Mouse (Mus musculus) midbrain, embryonic 13.5 days (tissue): Measurements from ENCODE around the gene Thsd4. TPM values are rescaled to one million over a fixed set of nuclear protein-coding genes. Genes with fewer than 3 reads are reported as not detected.
A peak's percentile ranks its signal among the peaks of the same experiment; 100 is the strongest.

Experiments used
- ATAC-seq: fragments of 200-750 bp; cut with Nextera tagmentation; 2 replicates; pipeline ENCODE4 v1.8.0; 2017; ENCODE audit warnings: mild to moderate bottlenecking, moderate TSS enrichment, moderate library complexity
- H3K27ac ChIP-seq: fragments of 300-500 bp; sonication (generic); 2 replicates; pipeline ENCODE4 v1.5.1; 2015; ENCODE audit warnings: inconsistent platforms, mild to moderate bottlenecking, moderate library complexity
- H3K27me3 ChIP-seq: fragments of 300-500 bp; sonication (generic); 2 replicates; pipeline ENCODE4 v1.6.1; 2015; ENCODE audit warnings: mild to moderate bottlenecking, inconsistent platforms
- H3K36me3 ChIP-seq: fragments of 300-500 bp; sonication (generic); 2 replicates; pipeline ENCODE4 v1.6.1; 2015; ENCODE audit warnings: mild to moderate bottlenecking, inconsistent platforms
- H3K4me1 ChIP-seq: fragments of 300-500 bp; sonication (generic); replicated peaks from 2 replicates; pipeline ENCODE4 v1.6.1; 2015; ENCODE audit warnings: inconsistent platforms
- H3K4me2 ChIP-seq: fragments of 300-500 bp; sonication (generic); replicated peaks from 2 replicates; pipeline ENCODE4 v1.6.1; 2015; ENCODE audit warnings: moderate library complexity, mild to moderate bottlenecking, inconsistent platforms
- H3K4me3 ChIP-seq: fragments of 300-500 bp; sonication (generic); replicated peaks from 2 replicates; pipeline ENCODE4 v1.5.1; 2015; ENCODE audit warnings: mild to moderate bottlenecking, inconsistent platforms
- H3K9ac ChIP-seq: fragments of 300-500 bp; sonication (generic); replicated peaks from 2 replicates; pipeline ENCODE4 v1.6.1; 2015; ENCODE audit warnings: mild to moderate bottlenecking, inconsistent platforms
- H3K9me3 ChIP-seq: fragments of 300-500 bp; sonication (generic); 2 replicates; pipeline ENCODE4 v1.6.1; 2016; ENCODE audit warnings: mild to moderate bottlenecking, inconsistent platforms
- WGBS: fragments of 180-500 bp; shearing (Covaris S2); methylation state at CpG from one replicate; pipeline ENCODE4 v1.1.7; 2015; 5-methylcytosine and 5-hydroxymethylcytosine counted together
- polyA plus RNA-seq: library from polyadenylated mRNA; unstranded; fragments of >200 nt; fragmentation: Nextera tagmentation; extraction: Ambion mirVana; gene quantifications from 2 replicates; pipeline ENCODE4 v1.2.1, GENCODE M21; 2015

Thsd4 gene
- 8.0 and 9.9 TPM in 2 replicates for polyA plus RNA-seq

GRCm38 (mm10) chr9:60521806-60522264, at the start of gene Thsd4:
TSS of gene Thsd4 (minus strand) at chr9:60522046.
- Histone ChIP-seq H3K4me3 (peak within 1 kb of the TSS; percentile 52), H3K4me2 (peak within 1 kb of the TSS; percentile 71), H3K36me3 (no peaks in the 10 kb centered on the region), H3K9me3 (no peaks in the 10 kb centered on the region), H3K27ac (no peak within 1 kb of the TSS), H3K4me1 (peaks cover 56% of the 10 kb centered on the region), H3K9ac (peak within 1 kb of the TSS; percentile 68), H3K27me3 (peaks cover 42% of the 10 kb centered on the region)
- peak; percentile 57 for ATAC-seq
- WGBS, result under 1% methylated on average over 43 of the region's 51 CpGs

- 0 out of 2 replicates have a peak, but pooled peaks have one; percentile 27 for ATAC-seq
- H3K27me3 ChIP-seq, result no peaks in the 10 kb centered on the region
- H3K9ac ChIP-seq, result no peak overlapping the region
- 0 out of 2 replicates have a peak, but pooled peaks cover 2% of the 10 kb centered on the region for H3K36me3 ChIP-seq
- H3K27ac ChIP-seq, result peak overlapping the region; percentile 1; the same call in 1 of the 2 replicates
- WGBS, result 57% methylated on average over 4 of the region's 4 CpGs
- no peak overlapping the region for H3K4me2 ChIP-seq
- H3K4me3 ChIP-seq, result no peak overlapping the region
- 0 out of 2 replicates have a peak, but pooled peaks cover 3% of the 10 kb centered on the region for H3K9me3 ChIP-seq
- H3K4me1 ChIP-seq, result no peaks in the 10 kb centered on the region
These were observed 49.2 kb upstream of the Thsd4 start for GRCm38 (mm10) chr9:60571041-60571440.

DNA sequence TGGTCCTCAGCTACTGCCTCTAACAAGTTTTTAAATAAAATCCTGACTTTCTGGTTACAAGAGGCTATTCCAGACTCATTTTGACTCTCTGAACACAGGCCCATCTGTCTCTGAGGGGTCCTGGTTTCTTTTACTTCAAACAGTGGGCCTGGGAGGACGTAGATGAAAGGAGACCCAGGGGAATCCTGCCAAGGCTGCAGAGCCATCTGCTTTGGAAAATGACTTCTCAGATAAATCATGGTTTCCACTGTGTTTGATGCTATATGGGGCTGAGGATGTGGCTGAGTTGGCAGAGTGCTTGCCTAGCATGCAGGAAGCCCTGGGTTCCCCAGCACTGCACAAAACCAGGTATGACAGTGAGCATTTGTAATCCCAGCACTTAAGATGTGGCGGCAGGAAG, 47.5 kb upstream of the Thsd4 start:
- no peak overlapping the region for H3K9ac ChIP-seq
- H3K4me2 ChIP-seq, result no peak overlapping the region
- H3K27me3 ChIP-seq, result no peaks in the 10 kb centered on the region
- 0 out of 2 replicates have a peak, but pooled peaks cover 2% of the 10 kb centered on the region for H3K36me3 ChIP-seq
- H3K9me3 ChIP-seq, result 0 out of 2 replicates have a peak, but pooled peaks cover 3% of the 10 kb centered on the region
- no peak overlapping the region for H3K4me3 ChIP-seq
- H3K4me1 ChIP-seq, result no peaks in the 10 kb centered on the region
- ATAC-seq, result no peak
- WGBS, result 65% methylated on average over 2 of the region's 2 CpGs
- H3K27ac ChIP-seq, result no peak overlapping the region

DNA sequence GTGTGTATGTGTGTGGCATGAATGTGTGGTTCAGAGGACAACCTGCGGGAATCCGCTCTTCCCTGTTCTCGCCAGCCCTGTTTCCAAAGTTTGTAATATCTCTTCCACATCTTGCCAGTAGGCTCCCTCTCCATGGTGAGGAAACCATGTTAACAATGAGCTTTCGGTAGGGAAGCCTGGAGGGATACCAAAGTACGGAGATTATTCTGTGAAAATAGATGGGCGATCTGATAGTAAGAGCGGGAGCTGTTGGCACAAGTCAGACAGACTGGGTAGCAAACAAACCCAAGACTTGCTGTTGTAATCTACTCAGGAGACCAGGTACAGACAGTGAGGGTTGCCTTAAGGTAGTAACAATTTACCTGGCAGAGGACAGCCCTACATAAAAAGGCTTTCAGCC, 42.0 kb upstream of the Thsd4 start:
- Histone ChIP-seq H3K9me3 (no peaks in the 10 kb centered on the region), H3K27me3 (no peaks in the 10 kb centered on the region), H3K9ac (no peak overlapping the region), H3K4me1 (peaks cover 12% of the 10 kb centered on the region), H3K4me2 (no peak overlapping the region), H3K27ac (no peak overlapping the region), H3K4me3 (no peak overlapping the region), H3K36me3 (no peaks in the 10 kb centered on the region)
- 97% methylated on average over 7 of the region's 7 CpGs for WGBS
- no peak for ATAC-seq

- Histone ChIP-seq H3K4me3 (no peak overlapping the region), H3K36me3 (no peaks in the 10 kb centered on the region), H3K27me3 (no peaks in the 10 kb centered on the region), H3K27ac (no peak overlapping the region), H3K9me3 (no peaks in the 10 kb centered on the region), H3K9ac (no peak overlapping the region), H3K4me1 (peaks cover 12% of the 10 kb centered on the region), H3K4me2 (no peak overlapping the region)
- ATAC-seq, result no peak
- 76% methylated on average over 20 of the region's 20 CpGs for WGBS
These were observed 40.9 kb upstream of the Thsd4 start for GRCm38 (mm10) chr9:60562443-60563371.

- no peak overlapping the region for H3K4me3 ChIP-seq
- H3K9me3 ChIP-seq, result no peaks in the 10 kb centered on the region
- H3K9ac ChIP-seq, result no peak overlapping the region; the same call in 1 of the 2 replicates
- H3K27ac ChIP-seq, result 0 out of 2 replicates have a peak overlapping the region, but pooled peaks have one; percentile 19
- ATAC-seq, result no peak
- H3K27me3 ChIP-seq, result no peaks in the 10 kb centered on the region
- 68% methylated on average over 9 of the region's 9 CpGs for WGBS
- H3K4me1 ChIP-seq, result peaks cover 12% of the 10 kb centered on the region
- H3K36me3 ChIP-seq, result no peaks in the 10 kb centered on the region
- H3K4me2 ChIP-seq, result no peak overlapping the region
These were observed 39.9 kb upstream of the Thsd4 start for GRCm38 (mm10) chr9:60561641-60562289.

GRCm38 (mm10) chr9:60558507-60558906, 36.7 kb upstream of the Thsd4 start:
- Histone ChIP-seq H3K27ac (no peak overlapping the region), H3K27me3 (no peaks in the 10 kb centered on the region), H3K9me3 (no peaks in the 10 kb centered on the region), H3K4me2 (no peak overlapping the region), H3K36me3 (no peaks in the 10 kb centered on the region), H3K9ac (no peak overlapping the region), H3K4me3 (no peak overlapping the region), H3K4me1 (peaks cover 12% of the 10 kb centered on the region)
- 88% methylated on average over 3 of the region's 3 CpGs for WGBS
- ATAC-seq, result no peak

- Histone ChIP-seq H3K4me3 (no peak overlapping the region), H3K4me1 (no peaks in the 10 kb centered on the region), H3K9me3 (no peaks in the 10 kb centered on the region), H3K27me3 (no peaks in the 10 kb centered on the region), H3K4me2 (no peak overlapping the region), H3K27ac (no peak overlapping the region), H3K36me3 (no peaks in the 10 kb centered on the region), H3K9ac (no peak overlapping the region)
- WGBS, result 93% methylated on average over 4 of the region's 4 CpGs
- no peak for ATAC-seq
These were observed 29.4 kb upstream of the Thsd4 start for GRCm38 (mm10) chr9:60551238-60551637.

GRCm38 (mm10) chr9:60548182-60548581, 26.3 kb upstream of the Thsd4 start:
- no peaks in the 10 kb centered on the region for H3K27me3 ChIP-seq
- no peak for ATAC-seq
- H3K4me2 ChIP-seq, result no peak overlapping the region
- no peak overlapping the region for H3K9ac ChIP-seq
- no peaks in the 10 kb centered on the region for H3K36me3 ChIP-seq
- H3K4me1 ChIP-seq, result no peaks in the 10 kb centered on the region
- H3K9me3 ChIP-seq, result no peaks in the 10 kb centered on the region
- no peak overlapping the region for H3K4me3 ChIP-seq
- H3K27ac ChIP-seq, result no peak overlapping the region
- WGBS, result 34% methylated on average over 4 of the region's 4 CpGs

DNA sequence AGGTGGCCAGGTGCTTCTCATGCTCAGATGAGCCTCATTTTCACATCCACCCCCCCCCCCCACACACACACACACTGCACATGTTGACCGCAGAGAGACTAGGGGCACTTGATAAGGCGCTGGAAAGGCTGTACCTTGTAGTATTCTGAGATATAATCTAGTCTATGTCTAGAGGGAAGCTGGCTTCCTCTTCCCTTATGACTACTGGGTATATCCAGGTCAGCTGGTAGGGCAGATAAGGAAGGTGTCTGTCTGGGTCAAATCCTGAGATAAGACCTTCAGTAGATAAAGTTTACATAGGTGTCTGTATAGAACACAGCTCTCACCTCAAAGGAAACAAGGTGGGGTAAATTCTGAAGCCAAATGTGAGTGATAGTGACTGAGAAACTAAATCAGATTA, 24.3 kb upstream of the Thsd4 start:
- no peak overlapping the region for H3K9ac ChIP-seq
- no peak overlapping the region for H3K27ac ChIP-seq
- no peaks in the 10 kb centered on the region for H3K4me1 ChIP-seq
- ATAC-seq, result no peak
- no peaks in the 10 kb centered on the region for H3K27me3 ChIP-seq
- no peak overlapping the region for H3K4me2 ChIP-seq
- H3K4me3 ChIP-seq, result no peak overlapping the region
- WGBS, result 100% methylated on average over 2 of the region's 2 CpGs
- H3K36me3 ChIP-seq, result no peaks in the 10 kb centered on the region
- no peaks in the 10 kb centered on the region for H3K9me3 ChIP-seq

GRCm38 (mm10) chr9:60545361-60546096, 23.7 kb upstream of the Thsd4 start:
- Histone ChIP-seq H3K9me3 (no peaks in the 10 kb centered on the region), H3K36me3 (no peaks in the 10 kb centered on the region), H3K27ac (no peak overlapping the region), H3K4me3 (no peak overlapping the region), H3K9ac (no peak overlapping the region), H3K4me1 (no peaks in the 10 kb centered on the region), H3K4me2 (no peak overlapping the region), H3K27me3 (no peaks in the 10 kb centered on the region)
- WGBS, result 83% methylated on average over 13 of the region's 13 CpGs
- no peak for ATAC-seq
